ENCODE assay signal across 8 mouse cellular contexts in genomic region chr15:82379871-82380713, GRCm38 (mm10). TPM values are rescaled to one million over a fixed set of nuclear protein-coding genes. Genes with fewer than 3 reads are reported as not detected.
DNase-seq lines count a peak whose midpoint lies in the region; ATAC-seq and TF ChIP-seq lines count a peak whose summit lies in the region.

Cyp2d22 (minus strand) TSS chr15:82380260.

- H3K9me3 ChIP-seq in intestine, embryonic 14.5 days (ENCODE audit: control insufficient read depth, low read length): no peaks in the 10 kb centered on the region
- no peaks in the 10 kb centered on the region for H3K9me3 ChIP-seq in limb, embryonic 14.5 days (ENCODE audit: control insufficient read depth, low read length)
- no peaks in the 10 kb centered on the region for H3K9me3 ChIP-seq in midbrain, embryonic 15.5 days

- peaks cover 23% of the 10 kb centered on the region; the same call in 1 of the 2 replicates for H3K4me1 ChIP-seq in intestine, embryonic 14.5 days (replicated peaks; ENCODE audit: control insufficient read depth, insufficient read depth, low read length)
- H3K4me1 ChIP-seq in limb, embryonic 14.5 days (ENCODE audit: control insufficient read depth, insufficient read depth, low read length): peaks cover 6% of the 10 kb centered on the region; the same call in 1 of the 2 replicates
- peaks cover 3% of the 10 kb centered on the region; the same call in 1 of the 2 replicates for H3K4me1 ChIP-seq in midbrain, embryonic 15.5 days

- H3K36me3 ChIP-seq in intestine, embryonic 14.5 days (ENCODE audit: control insufficient read depth, insufficient read depth, low read length): no peaks in the 10 kb centered on the region
- no peaks in the 10 kb centered on the region for H3K36me3 ChIP-seq in limb, embryonic 14.5 days (ENCODE audit: control insufficient read depth, insufficient read depth, low read length)
- no peaks in the 10 kb centered on the region for H3K36me3 ChIP-seq in midbrain, embryonic 15.5 days (replicated peaks)

- H3K9ac ChIP-seq in intestine, embryonic 14.5 days (ENCODE audit: low read length): peak within 1 kb of the TSS; percentile 50
- peak within 1 kb of the TSS; percentile 55 for H3K9ac ChIP-seq in limb, embryonic 14.5 days (ENCODE audit: low read depth, low read length, severe bottlenecking)
- no peak within 1 kb of the TSS; the same call in none of the 2 replicates for H3K9ac ChIP-seq in midbrain, embryonic 15.5 days

- peak; percentile 68 for ATAC-seq in intestine, embryonic 14.5 days (replicated peaks; ENCODE audit: low FRiP score, low TSS enrichment, low read depth)
- peak; percentile 81 for ATAC-seq in limb, embryonic 14.5 days (ENCODE audit: low FRiP score, low read depth)
- ATAC-seq in midbrain, embryonic 15.5 days (replicated peaks): peak; percentile 24; the same call in 1 of the 2 replicates

- under 1% methylated on average over 19 of the region's 24 CpGs for WGBS in intestine, embryonic 14.5 days
- under 1% methylated on average over 17 of the region's 24 CpGs for WGBS in limb, embryonic 14.5 days
- 1% methylated on average over 22 of the region's 24 CpGs for WGBS in midbrain, embryonic 15.5 days

- H3K27me3 ChIP-seq in intestine, embryonic 14.5 days (replicated peaks; ENCODE audit: control insufficient read depth, insufficient read depth, low read length): no peaks in the 10 kb centered on the region
- H3K27me3 ChIP-seq in limb, embryonic 14.5 days (ENCODE audit: control insufficient read depth, insufficient read depth, low read length): no peaks in the 10 kb centered on the region
- 0 out of 2 replicates have a peak, but pooled peaks cover 3% of the 10 kb centered on the region for H3K27me3 ChIP-seq in midbrain, embryonic 15.5 days (replicated peaks)

- no peak for TF ChIP-seq CTCF in left cerebral cortex, adult 2 months (IDR thresholded peaks at IDR 0.05)

- DNase-seq in left cerebral cortex, adult 2 months (ENCODE audit: extremely low spot score in 1 of 2, low spot score in 2 of 2): no peak
- no peak for DNase-seq in left cerebral cortex, adult 11 months (ENCODE audit: low spot score)
- peak; percentile 36 to 39 for DNase-seq in cerebellum, postnatal 14 days
- peak in 1 of 2 experiments; percentile 62 for DNase-seq in gastrocnemius, postnatal 4 days (ENCODE audit: low spot score in 2 of 2)
- DNase-seq in intestine, embryonic 14.5 days (ENCODE audit: low spot score): peak; percentile 76
- peak; percentile 43 for DNase-seq in limb, embryonic 14.5 days (ENCODE audit: low spot score)
- DNase-seq in testis, postnatal 10 days (ENCODE audit: low spot score): peak; percentile 77

- intact Hi-C loops in left cerebral cortex, adult 2 months (cut with DNase I): loop anchor here (2.0 kb wide), 2 partner anchors 25 to 37 kb away; partner anchors contain the start of gene Ndufa6

- H3K4me3 ChIP-seq in left cerebral cortex, adult 2 months: peak within 1 kb of the TSS; percentile 53
- H3K4me3 ChIP-seq in intestine, embryonic 14.5 days (ENCODE audit: low read depth, low read length): peak within 1 kb of the TSS; percentile 49
- H3K4me3 ChIP-seq in limb, embryonic 14.5 days (replicated peaks; ENCODE audit: low read length): peak within 1 kb of the TSS; percentile 39
- H3K4me3 ChIP-seq in midbrain, embryonic 15.5 days: peak within 1 kb of the TSS; percentile 33

- no peak for TF ChIP-seq POLR2A in limb, embryonic 14.5 days (IDR thresholded peaks at IDR 0.05; ENCODE audit: borderline replicate concordance, extremely low read depth, insufficient read depth, insufficient read length)

- peak within 1 kb of the TSS; percentile 90 for H3K27ac ChIP-seq in left cerebral cortex, adult 2 months
- peak within 1 kb of the TSS; percentile 87 for H3K27ac ChIP-seq in intestine, embryonic 14.5 days (ENCODE audit: low read depth)
- H3K27ac ChIP-seq in limb, embryonic 14.5 days (replicated peaks; ENCODE audit: low read depth, low read length): 0 out of 2 replicates have a peak within 1 kb of the TSS, but pooled peaks have one; percentile 0
- H3K27ac ChIP-seq in midbrain, embryonic 15.5 days: no peak within 1 kb of the TSS

- peak within 1 kb of the TSS; percentile 65 for H3K4me2 ChIP-seq in intestine, embryonic 14.5 days (ENCODE audit: low read length)
- peak within 1 kb of the TSS; percentile 70 for H3K4me2 ChIP-seq in limb, embryonic 14.5 days (replicated peaks; ENCODE audit: low read depth, low read length, severe bottlenecking)
- peak within 1 kb of the TSS; percentile 57 for H3K4me2 ChIP-seq in midbrain, embryonic 15.5 days

RNA-seq across cellular contexts. Expression of gene Cyp2d22, which starts in this region (rescaled TPM):
- total RNA-seq in left cerebral cortex, adult 2 months (2021): 10 to 100 TPM; 30.6 to 37.2 TPM
- 10 to 100 TPM; 17.3 to 17.9 TPM for total RNA-seq in gastrocnemius, postnatal 4 days (2021)
- polyA plus RNA-seq in intestine, embryonic 14.5 days (2014; fragmentation: Nextera tagmentation; extraction: Ambion mirVana): 8.4 and 8.5 TPM in 2 replicates
- polyA plus RNA-seq in limb, embryonic 14.5 days (2012; rRNA removed): 27.5 and 29.5 TPM in 2 replicates
- polyA plus RNA-seq in limb, embryonic 14.5 days (2014; fragmentation: Nextera tagmentation; extraction: Ambion mirVana): 5.2 and 6.4 TPM in 2 replicates
- 1.7 and 2.0 TPM in 2 replicates for polyA plus RNA-seq in midbrain, embryonic 15.5 days (2015; fragmentation: Nextera tagmentation; extraction: Ambion mirVana)

Comparison
In these comparisons a context has a peak if more than half of its experiments do, and no peak if none do; other contexts are left out.
1. DNase-seq: peak in cerebellum, postnatal 14 days (2 of 2), intestine, embryonic 14.5 days (single experiment), limb, embryonic 14.5 days (single experiment) and testis, postnatal 10 days (single experiment); none in left cerebral cortex, adult 2 months (0 of 2) and left cerebral cortex, adult 11 months (single experiment).
2. ATAC-seq: peak in every context shown above with its lines; median percentile 81 in limb, embryonic 14.5 days; 68 in intestine, embryonic 14.5 days; 24 in midbrain, embryonic 15.5 days.
3. Peak in every context shown above with its lines, with median percentiles within 50 percentile points of each other: H3K4me3 ChIP-seq and H3K4me2 ChIP-seq.